Mouse (Mus musculus) intestine, postnatal 0 days (tissue): Measurements from ENCODE around the gene Slc2a4. TPM values are rescaled to one million over a fixed set of nuclear protein-coding genes. Genes with fewer than 3 reads are reported as not detected.

Source experiments
- ATAC-seq: fragments of 200-750 bp; cut with Nextera tagmentation; 2 replicates; pipeline ENCODE4 v1.8.0; 2017; ENCODE audit warnings: mild to moderate bottlenecking, moderate TSS enrichment, moderate library complexity
- H3K27ac ChIP-seq: fragments of 300-500 bp; sonication (generic); 2 replicates; pipeline ENCODE4 v1.5.1; 2014; ENCODE audit warnings: mild to moderate bottlenecking, low read depth, low read length, moderate library complexity
- H3K27me3 ChIP-seq: fragments of 300-500 bp; sonication (generic); replicated peaks from 2 replicates; pipeline ENCODE4 v1.6.1; 2014; ENCODE audit warnings: low read length, mixed read lengths; ENCODE audit not compliant: control insufficient read depth, insufficient read depth
- H3K36me3 ChIP-seq: fragments of 300-500 bp; sonication (generic); 2 replicates; pipeline ENCODE4 v1.6.1; 2014; ENCODE audit warnings: mild to moderate bottlenecking, moderate library complexity; ENCODE audit not compliant: control insufficient read depth, insufficient read depth
- H3K4me1 ChIP-seq: fragments of 300-500 bp; sonication (generic); replicated peaks from 2 replicates; pipeline ENCODE4 v1.6.1; 2014; ENCODE audit warnings: antibody characterized with exemption, low read length, mixed read lengths; ENCODE audit not compliant: control insufficient read depth, insufficient read depth
- H3K4me2 ChIP-seq: fragments of 300-500 bp; sonication (generic); replicated peaks from 2 replicates; pipeline ENCODE4 v1.6.1; 2014; ENCODE audit warnings: low read depth, mild to moderate bottlenecking, moderate library complexity
- H3K4me3 ChIP-seq: fragments of 300-500 bp; sonication (generic); 2 replicates; pipeline ENCODE4 v1.5.1; 2014; ENCODE audit warnings: low read depth, low read length
- H3K9ac ChIP-seq: fragments of 300-500 bp; sonication (generic); 2 replicates; pipeline ENCODE4 v1.6.1; 2014; ENCODE audit warnings: mild to moderate bottlenecking, low read depth, low read length
- H3K9me3 ChIP-seq: fragments of 300-500 bp; sonication (generic); 2 replicates; pipeline ENCODE4 v1.6.1; 2016; ENCODE audit warnings: mixed run types; ENCODE audit not compliant: control insufficient read depth
- CTCF ChIP-seq: sonication (generic); IDR thresholded peaks from 2 replicates; pipeline ENCODE4 v1.5.1; 2016; ENCODE audit warnings: low read depth, mild to moderate bottlenecking, control low read depth, antibody characterized with exemption, moderate library complexity
- WGBS: fragments of 180-500 bp; shearing (Covaris S2); extraction: QIAGEN DNeasy Blood & Tissue Kit; methylation state at CpG from one replicate; pipeline ENCODE4 v1.1.7; 2014; 5-methylcytosine and 5-hydroxymethylcytosine counted together
- polyA plus RNA-seq: library from polyadenylated mRNA; unstranded; fragments of >200 nt; fragmentation: Nextera tagmentation; extraction: Ambion mirVana; gene quantifications from 2 replicates; pipeline ENCODE4 v1.2.1, GENCODE M21; 2015

Slc2a4 gene
- polyA plus RNA-seq, 1 experiment from 2014 or later, result 18.3 TPM

GRCm38 (mm10) chr11:69945997-69946891 is 1.7 kb downstream of the Slc2a4 start:
- 89% methylated on average over 18 of the region's 18 CpGs for whole genome bisulfite sequencing
- Histone ChIP-seq H3K4me1 (peaks cover 10% of the 10 kb centered on the region), H3K27me3 (no peaks in the 10 kb centered on the region), H3K4me2 (no peak overlapping the region; the same call in 1 of the 2 replicates), H3K27ac (no peak overlapping the region; the same call in 1 of the 2 replicates), H3K4me3 (no peak overlapping the region), H3K9ac (no peak overlapping the region), H3K36me3 (no peaks in the 10 kb centered on the region), H3K9me3 (no peaks in the 10 kb centered on the region)
- TF ChIP-seq CTCF, result no peak
- no peak for ATAC-seq

GRCm38 (mm10) chr11:69945216-69945615 is 2.8 kb downstream of the Slc2a4 start:
- Histone ChIP-seq H3K36me3 (no peaks in the 10 kb centered on the region), H3K4me3 (no peak overlapping the region), H3K4me2 (no peak overlapping the region), H3K9me3 (no peaks in the 10 kb centered on the region), H3K27ac (no peak overlapping the region), H3K27me3 (no peaks in the 10 kb centered on the region), H3K4me1 (peaks cover 10% of the 10 kb centered on the region), H3K9ac (no peak overlapping the region)
- TF ChIP-seq CTCF, result no peak
- no peak for ATAC-seq
- WGBS, result 76% methylated on average over 13 of the region's 13 CpGs

- ATAC-seq, result no peak
- no peak overlapping the region for H3K9ac ChIP-seq
- no peaks in the 10 kb centered on the region for H3K9me3 ChIP-seq
- no peaks in the 10 kb centered on the region for H3K36me3 ChIP-seq
- no peak overlapping the region for H3K4me2 ChIP-seq
- H3K4me3 ChIP-seq, result no peak overlapping the region
- H3K27ac ChIP-seq, result no peak overlapping the region
- 83% methylated on average over 4 of the region's 4 CpGs for WGBS
- peaks cover 7% of the 10 kb centered on the region; the same call in 1 of the 2 replicates for H3K4me1 ChIP-seq
- no peak for TF ChIP-seq CTCF
- no peaks in the 10 kb centered on the region; the same call in 1 of the 2 replicates for H3K27me3 ChIP-seq
Observed at GRCm38 (mm10) chr11:69940962-69941361, 7.0 kb downstream of the Slc2a4 start.

- no peak overlapping the region for H3K4me2 ChIP-seq
- H3K36me3 ChIP-seq, result no peaks in the 10 kb centered on the region
- H3K9ac ChIP-seq, result no peak overlapping the region
- H3K9me3 ChIP-seq, result no peaks in the 10 kb centered on the region
- no peak overlapping the region for H3K27ac ChIP-seq
- TF ChIP-seq CTCF, result no peak
- ATAC-seq, result no peak
- no peak overlapping the region for H3K4me3 ChIP-seq
- 94% methylated on average over 17 of the region's 17 CpGs for WGBS
- H3K4me1 ChIP-seq, result peaks cover 13% of the 10 kb centered on the region
- H3K27me3 ChIP-seq, result peaks cover 5% of the 10 kb centered on the region
Observed at GRCm38 (mm10) chr11:69939731-69940130, 8.3 kb downstream of the Slc2a4 start.

DNA sequence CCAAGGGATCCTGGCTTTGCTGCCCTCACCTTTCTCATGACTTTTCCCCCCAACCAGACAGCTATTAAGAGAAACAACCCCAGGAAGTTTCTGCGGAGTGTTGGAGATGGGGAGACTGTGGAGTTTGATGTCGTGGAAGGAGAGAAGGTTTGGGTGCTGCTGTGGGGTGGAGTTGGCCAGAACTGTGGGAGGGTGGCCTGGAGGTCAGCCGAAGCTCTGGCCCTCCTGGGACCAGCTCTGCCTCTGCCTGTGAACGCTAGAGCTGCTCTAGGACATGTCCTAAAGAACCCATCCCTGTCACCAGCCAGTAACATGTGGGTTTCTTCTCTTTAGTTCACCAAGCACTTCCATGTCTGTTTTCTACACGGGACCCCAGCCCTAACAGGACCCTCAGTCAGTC is 8.8 kb downstream of the Slc2a4 start:
- TF ChIP-seq CTCF, result no peak
- H3K36me3 ChIP-seq, result no peaks in the 10 kb centered on the region
- H3K9me3 ChIP-seq, result no peaks in the 10 kb centered on the region
- H3K4me2 ChIP-seq, result no peak overlapping the region
- no peak overlapping the region for H3K9ac ChIP-seq
- H3K27me3 ChIP-seq, result peaks cover 5% of the 10 kb centered on the region
- peaks cover 13% of the 10 kb centered on the region for H3K4me1 ChIP-seq
- ATAC-seq, result no peak
- H3K27ac ChIP-seq, result no peak overlapping the region
- H3K4me3 ChIP-seq, result no peak overlapping the region
- 64% methylated on average over 5 of the region's 5 CpGs for WGBS

GRCm38 (mm10) chr11:69938401-69938979 is 9.5 kb downstream of the Slc2a4 start:
- H3K9ac ChIP-seq, result no peak overlapping the region
- peaks cover 13% of the 10 kb centered on the region for H3K4me1 ChIP-seq
- no peak for TF ChIP-seq CTCF
- ATAC-seq, result no peak
- no peak overlapping the region for H3K4me3 ChIP-seq
- no peaks in the 10 kb centered on the region for H3K9me3 ChIP-seq
- peaks cover 5% of the 10 kb centered on the region for H3K27me3 ChIP-seq
- no peak overlapping the region for H3K4me2 ChIP-seq
- H3K27ac ChIP-seq, result no peak overlapping the region
- no peaks in the 10 kb centered on the region for H3K36me3 ChIP-seq
- WGBS, result 43% methylated on average over 9 of the region's 9 CpGs
